In genomic region chr15:61398829-61399228, GRCm38 (mm10) we compare ENCODE assay signal across 20 mouse cellular contexts.
DNase-seq lines count a peak whose midpoint lies in the region; ATAC-seq and TF ChIP-seq lines count a peak whose summit lies in the region.
"Had no signal": no experiment of that assay in that cellular context is flagged by ENCODE, and none has a peak within 500 bp of the region (broad histone marks: within the 10 kb centered on the region; RNA-seq: fewer than 3 reads in every experiment).

No protein-coding gene starts in this region.

- no peak overlapping the region for H3K4me2 ChIP-seq in kidney, embryonic 16.5 days (replicated peaks; ENCODE audit: low read depth, low read length)
- H3K4me2 ChIP-seq in liver, postnatal 0 days (ENCODE audit: low read depth, low read length), result no peak overlapping the region
- H3K4me2 ChIP-seq: forebrain, embryonic 15.5 days; hindbrain, embryonic 14.5 days; midbrain, embryonic 13.5 days had no signal

- H3K36me3 ChIP-seq in heart, embryonic 10.5 days, result no peaks in the 10 kb centered on the region
- no peaks in the 10 kb centered on the region for H3K36me3 ChIP-seq in kidney, adult 2 months (ENCODE audit: control insufficient read depth, insufficient read depth, low read length)
- H3K36me3 ChIP-seq in kidney, embryonic 16.5 days (ENCODE audit: insufficient read depth, low read length), result no peaks in the 10 kb centered on the region
- H3K36me3 ChIP-seq in liver, postnatal 0 days (replicated peaks; ENCODE audit: insufficient read depth, low read length), result no peaks in the 10 kb centered on the region
- H3K36me3 ChIP-seq: forebrain, embryonic 15.5 days; midbrain, embryonic 13.5 days had no signal

- no peaks in the 10 kb centered on the region for H3K27me3 ChIP-seq in heart, embryonic 10.5 days (ENCODE audit: insufficient read depth, poor library complexity, severe bottlenecking)
- H3K27me3 ChIP-seq in kidney, adult 2 months (replicated peaks; ENCODE audit: control insufficient read depth, insufficient read depth, low read length), result no peaks in the 10 kb centered on the region
- H3K27me3 ChIP-seq in kidney, embryonic 16.5 days (ENCODE audit: insufficient read depth, low read length), result no peaks in the 10 kb centered on the region
- no peaks in the 10 kb centered on the region for H3K27me3 ChIP-seq in liver, postnatal 0 days (ENCODE audit: insufficient read depth, low read length)
- H3K27me3 ChIP-seq: forebrain, embryonic 15.5 days; megakaryocyte, embryonic 14.5 days; midbrain, embryonic 13.5 days had no signal

- WGBS in heart, embryonic 10.5 days, result 64% methylated on average over 3 of the region's 3 CpGs
- WGBS in kidney, adult 2 months, result 75% methylated on average over 3 of the region's 3 CpGs
- WGBS in kidney, embryonic 16.5 days, result 79% methylated on average over 3 of the region's 3 CpGs
- 30% methylated on average over 3 of the region's 3 CpGs for WGBS in liver, postnatal 0 days (ENCODE audit: insufficient replicate concordance)

- no peak overlapping the region for H3K4me3 ChIP-seq in heart, embryonic 10.5 days
- H3K4me3 ChIP-seq in kidney, adult 2 months (ENCODE audit: insufficient read depth, low read depth, low read length), result no peak overlapping the region
- no peak overlapping the region for H3K4me3 ChIP-seq in kidney, embryonic 16.5 days (ENCODE audit: low read length)
- H3K4me3 ChIP-seq in liver, postnatal 0 days (ENCODE audit: low read depth, low read length), result no peak overlapping the region
- H3K4me3 ChIP-seq: forebrain, embryonic 15.5 days; left cerebral cortex, adult 2 months; megakaryocyte, embryonic 14.5 days; midbrain, embryonic 13.5 days had no signal

- H3K9me3 ChIP-seq in heart, embryonic 10.5 days, result no peaks in the 10 kb centered on the region
- no peaks in the 10 kb centered on the region for H3K9me3 ChIP-seq in kidney, embryonic 16.5 days (ENCODE audit: low read length)
- no peaks in the 10 kb centered on the region for H3K9me3 ChIP-seq in liver, postnatal 0 days (ENCODE audit: low read length)
- H3K9me3 ChIP-seq: forebrain, embryonic 15.5 days; megakaryocyte, embryonic 14.5 days; midbrain, embryonic 13.5 days had no signal

- H3K4me1 ChIP-seq in heart, embryonic 10.5 days, result peaks cover 9% of the 10 kb centered on the region
- H3K4me1 ChIP-seq in kidney, adult 2 months (ENCODE audit: control insufficient read depth, insufficient read depth, low read length), result no peaks in the 10 kb centered on the region
- H3K4me1 ChIP-seq in kidney, embryonic 16.5 days (ENCODE audit: insufficient read depth, low read length), result peaks cover 15% of the 10 kb centered on the region
- H3K4me1 ChIP-seq in liver, postnatal 0 days (ENCODE audit: insufficient read depth), result no peaks in the 10 kb centered on the region
- H3K4me1 ChIP-seq: megakaryocyte, embryonic 14.5 days had no signal

- no peak overlapping the region for H3K9ac ChIP-seq in kidney, embryonic 16.5 days (replicated peaks; ENCODE audit: low read length)
- no peak overlapping the region for H3K9ac ChIP-seq in liver, postnatal 0 days (replicated peaks)
- H3K9ac ChIP-seq: forebrain, embryonic 15.5 days; hindbrain, embryonic 14.5 days; midbrain, embryonic 13.5 days had no signal

- ATAC-seq in kidney, embryonic 16.5 days (ENCODE audit: low FRiP score, low TSS enrichment), result no peak
- no peak for ATAC-seq in liver, postnatal 0 days
- ATAC-seq: forebrain, embryonic 15.5 days; inflammation-experienced regulatory T-cells, adult 6 months; midbrain, embryonic 13.5 days had no signal

- no peak overlapping the region for H3K27ac ChIP-seq in heart, embryonic 10.5 days
- no peak overlapping the region for H3K27ac ChIP-seq in kidney, adult 2 months (ENCODE audit: insufficient read depth, low read depth, low read length)
- no peak overlapping the region for H3K27ac ChIP-seq in kidney, embryonic 16.5 days (ENCODE audit: low read length)
- no peak overlapping the region for H3K27ac ChIP-seq in liver, postnatal 0 days (ENCODE audit: low read depth)
- H3K27ac ChIP-seq: forebrain, embryonic 15.5 days; hindbrain, embryonic 14.5 days; left cerebral cortex, adult 2 months; midbrain, embryonic 13.5 days had no signal

- TF ChIP-seq CTCF in kidney, adult 2 months (conservative IDR thresholded peaks at IDR 0.05; ENCODE audit: insufficient read depth, insufficient read length, low read depth, low read length), result no peak
- TF ChIP-seq CTCF in liver, postnatal 0 days (IDR thresholded peaks at IDR 0.05; ENCODE audit: low read depth), result no peak

- TF ChIP-seq EP300 in liver, postnatal 0 days (IDR thresholded peaks at IDR 0.05; ENCODE audit: low read depth), result 0 out of 2 replicates have a peak, but pooled peaks have one; percentile 40

- peak; percentile 10 to 58 for DNase-seq in heart, adult 18-20 months
- no peak for DNase-seq in heart, embryonic 10.5 days (ENCODE audit: low spot score)
- peak; percentile 49 for DNase-seq in kidney, adult 2 months
- no peak for DNase-seq in liver, postnatal 0 days
- no peak for DNase-seq in liver
- peak; percentile 10 for DNase-seq in skeletal muscle tissue, adult 2 months (ENCODE audit: low read depth, low spot score)
- DNase-seq: adrenal gland, postnatal 10 days; cerebellum, adult 9-10 months; gastrocnemius, postnatal 10 days; heart, postnatal 14 days; layer of hippocampus, adult 9-11 months; right cerebral cortex, postnatal 14 days; spleen, adult 18-20 months had no signal

- no peak for TF ChIP-seq POLR2A in kidney, adult 2 months (IDR thresholded peaks at IDR 0.05; ENCODE audit: low read depth, low read length)

Comparison
In these comparisons a context has a peak if more than half of its experiments do, and no peak if none do; other contexts are left out.
1. DNase-seq: peak in heart, adult 18-20 months (2 of 2), kidney, adult 2 months (single experiment) and skeletal muscle tissue, adult 2 months (single experiment); none in heart, embryonic 10.5 days (single experiment), liver, postnatal 0 days (single experiment) and liver (single experiment).